Mouse (Mus musculus): ENCODE results near the gene Crybg3.

- TF ChIP-seq GATA1 (IDR thresholded peaks at IDR 0.05; ENCODE audit: low read length) (no peak), TAL1 (IDR thresholded peaks at IDR 0.05; ENCODE audit: low read length) (no peak)
Observed at GRCm38 (mm10) chr16:59586276-59586675, 14.5 kb downstream of the Crybg3 start.

All from erythroblast, embryonic 14.5 days (primary cell).